Mouse (Mus musculus) G1E-ER4 (cell line): ENCODE results near the gene Pld3. TPM values are rescaled to one million over a fixed set of nuclear protein-coding genes. Genes with fewer than 3 reads are reported as not detected.

Experiments used
- GATA1 ChIP-seq: IDR thresholded peaks from one replicate; pipeline ENCODE4 v1.8.0; 2012; ENCODE audit warnings: low read length, inconsistent platforms
- polyA plus RNA-seq: library from polyadenylated mRNA; stranded (reverse); fragments of >175 nt; gene quantifications from 2 replicates; pipeline ENCODE4 v1.2.3, GENCODE M21; 2012

Pld3 gene
- polyA plus RNA-seq, 1 experiment = 13.4 TPM

- TF ChIP-seq GATA1 = no peak
Measured at GRCm38 (mm10) chr7:27540935-27541334, 12.1 kb downstream of the Pld3 start.

DNA sequence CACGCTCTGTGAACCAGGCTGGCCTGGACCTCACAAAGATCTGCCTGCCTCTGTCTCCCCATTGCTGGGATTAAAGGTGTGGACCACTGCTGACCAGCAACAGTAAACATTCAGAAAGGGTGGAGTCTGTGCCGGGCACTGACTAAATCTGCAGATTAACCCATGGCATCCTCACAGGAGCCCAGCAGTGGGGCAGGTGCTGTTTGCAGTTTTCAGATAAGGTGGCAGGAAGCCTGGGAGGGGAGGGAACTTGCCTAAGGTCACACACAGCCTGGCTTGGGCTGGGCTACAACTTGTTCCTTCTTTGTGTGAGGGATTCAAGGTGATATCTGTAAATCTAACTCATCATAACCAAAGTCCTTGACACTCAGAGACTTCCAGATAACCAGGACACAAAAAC, 12.5 kb downstream of the Pld3 start:
- no peak for TF ChIP-seq GATA1

GRCm38 (mm10) chr7:27538797-27539196, 14.2 kb downstream of the Pld3 start:
- no peak for TF ChIP-seq GATA1

DNA sequence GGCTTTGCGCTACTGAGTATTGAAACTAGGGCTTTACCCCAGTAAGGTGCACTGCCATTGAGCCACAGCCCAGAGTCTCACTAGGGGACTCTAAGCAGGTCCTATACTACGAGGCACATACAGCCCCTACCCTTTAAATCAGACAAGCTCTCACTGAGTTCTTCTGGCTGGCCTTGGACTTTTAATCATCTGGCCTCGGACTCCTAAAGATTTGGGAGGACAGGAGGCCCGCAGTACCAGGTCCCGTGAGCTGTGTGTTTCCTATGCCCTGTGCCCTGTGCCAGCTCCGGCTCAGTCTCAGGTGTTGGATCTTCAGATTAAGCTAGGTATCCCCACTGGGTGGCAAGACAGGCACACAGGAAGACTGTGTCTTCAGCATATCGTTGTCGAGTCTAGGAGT, 15.0 kb downstream of the Pld3 start:
- no peak for TF ChIP-seq GATA1

GRCm38 (mm10) chr7:27536618-27537017, 16.4 kb downstream of the Pld3 start:
- no peak for TF ChIP-seq GATA1

DNA sequence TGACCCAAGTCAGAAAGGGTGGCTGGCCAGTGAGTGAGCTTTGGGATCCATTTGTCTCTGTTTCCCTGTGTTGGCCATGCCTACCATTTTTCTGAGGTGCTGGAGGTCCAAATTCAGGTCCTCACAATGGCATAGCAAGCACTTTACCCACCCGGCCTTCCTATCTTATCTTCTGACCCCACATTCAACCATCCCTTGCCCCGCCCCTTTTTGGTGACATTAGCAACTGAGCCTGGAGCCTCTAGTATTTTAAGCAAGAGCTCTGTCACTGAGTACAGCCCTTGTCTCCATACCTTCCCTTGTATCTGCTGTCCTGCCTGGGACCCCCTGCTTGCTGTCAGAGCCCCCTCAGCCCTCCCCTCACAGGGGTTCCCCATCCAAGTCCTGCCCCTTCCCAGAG, 17.6 kb downstream of the Pld3 start:
- TF ChIP-seq GATA1 = no peak

DNA sequence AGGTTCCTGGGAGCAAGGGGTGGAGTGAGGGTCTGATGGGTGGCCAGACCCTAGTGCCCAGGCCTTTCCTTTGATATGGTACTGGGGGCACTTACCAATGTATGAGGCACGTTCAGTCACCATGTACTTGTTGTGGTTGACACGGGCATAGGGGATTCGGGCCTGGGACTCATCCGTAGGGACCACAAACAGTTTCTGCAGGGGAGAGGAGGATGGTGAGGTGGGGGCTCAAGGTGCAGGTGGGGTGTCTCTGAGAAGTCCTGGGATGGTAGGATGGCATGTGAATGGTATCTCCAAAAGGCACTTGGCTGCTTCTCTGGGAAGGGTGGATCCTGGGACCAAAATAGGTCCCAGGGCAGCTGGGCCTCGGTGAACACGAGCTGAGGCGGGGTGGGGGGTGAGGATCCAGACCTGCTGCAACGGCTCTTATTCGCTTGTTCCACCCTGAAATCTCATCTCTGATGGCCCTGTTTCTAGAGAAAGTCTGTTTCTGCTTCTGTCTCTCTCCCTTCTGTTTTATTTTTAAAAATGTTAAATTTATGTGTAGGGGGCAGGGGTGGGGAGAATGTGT, 20.5 kb downstream of the Pld3 start:
- TF ChIP-seq GATA1 = no peak

DNA sequence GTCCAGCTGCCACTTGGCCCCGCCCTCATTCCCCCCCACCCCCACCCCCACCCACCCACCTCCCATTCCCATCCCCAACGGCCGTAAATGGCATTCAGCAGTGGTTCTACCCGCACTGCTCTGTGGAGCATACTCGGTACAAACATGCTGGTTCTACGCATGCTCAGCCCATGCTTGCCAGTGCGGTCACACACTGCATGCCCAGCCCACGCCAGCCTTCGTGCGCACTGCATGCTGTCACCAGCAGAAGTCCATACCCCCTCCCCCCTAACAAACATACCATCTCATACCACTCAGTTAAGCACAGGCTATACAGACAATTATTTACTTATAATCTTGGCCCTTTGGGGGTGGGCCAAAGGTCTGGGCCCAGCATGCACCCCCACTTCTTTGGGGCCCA, 21.3 kb downstream of the Pld3 start:
- no peak for TF ChIP-seq GATA1

GRCm38 (mm10) chr7:27530937-27531336, 22.1 kb downstream of the Pld3 start:
- TF ChIP-seq GATA1 = no peak

- no peak for TF ChIP-seq GATA1
Measured at GRCm38 (mm10) chr7:27529070-27529469, 23.9 kb downstream of the Pld3 start.

GRCm38 (mm10) chr7:27526039-27526827, 26.8 kb downstream of the Pld3 start:
- no peak for TF ChIP-seq GATA1

- TF ChIP-seq GATA1 = no peak
Measured at GRCm38 (mm10) chr7:27523805-27524204, 29.2 kb downstream of the Pld3 start.

DNA sequence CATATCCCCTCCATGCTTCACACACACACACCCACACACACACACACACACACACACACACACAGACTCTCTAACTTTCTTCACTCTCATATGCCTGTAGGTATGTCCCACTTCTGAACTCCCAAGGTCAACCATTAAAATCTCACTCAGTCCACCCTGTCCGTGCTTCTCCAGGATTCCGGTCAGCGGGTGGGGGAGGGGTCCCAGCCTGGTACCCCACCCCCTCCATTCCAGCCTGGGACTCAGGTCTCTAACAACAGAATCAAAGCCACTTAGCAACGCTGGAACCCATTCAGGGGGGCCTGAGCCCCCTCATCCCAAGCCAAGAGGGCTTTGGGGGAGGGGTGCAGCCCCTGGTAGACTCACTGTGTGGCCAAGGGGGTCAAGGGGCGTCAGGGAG, 30.1 kb downstream of the Pld3 start, which contains the start of gene Hipk4:
TSS of gene Hipk4 (plus strand) at position 301 of the 400 bp plus-strand sequence.
- TF ChIP-seq GATA1 = no peak

DNA sequence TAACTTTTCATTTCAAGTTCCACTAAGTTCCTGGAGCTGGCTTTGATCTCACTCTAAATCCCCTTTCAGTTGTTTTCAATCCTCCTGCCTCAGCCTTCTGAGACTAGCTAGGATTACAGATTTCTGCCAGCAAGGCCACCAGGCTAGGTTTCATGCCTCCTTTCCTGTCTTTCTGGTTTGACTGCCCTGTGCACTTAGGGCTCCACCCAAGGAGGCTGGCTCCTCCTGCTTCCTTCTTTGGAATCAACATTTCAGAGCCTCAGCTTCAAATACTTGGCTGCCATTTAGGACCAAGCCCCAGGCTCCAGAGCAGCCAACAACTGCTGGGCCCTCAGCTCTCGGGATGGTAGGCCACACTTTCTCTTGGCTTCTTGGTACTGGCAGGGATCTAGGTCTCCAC, 32.4 kb downstream of the Pld3 start:
- no peak for TF ChIP-seq GATA1

DNA sequence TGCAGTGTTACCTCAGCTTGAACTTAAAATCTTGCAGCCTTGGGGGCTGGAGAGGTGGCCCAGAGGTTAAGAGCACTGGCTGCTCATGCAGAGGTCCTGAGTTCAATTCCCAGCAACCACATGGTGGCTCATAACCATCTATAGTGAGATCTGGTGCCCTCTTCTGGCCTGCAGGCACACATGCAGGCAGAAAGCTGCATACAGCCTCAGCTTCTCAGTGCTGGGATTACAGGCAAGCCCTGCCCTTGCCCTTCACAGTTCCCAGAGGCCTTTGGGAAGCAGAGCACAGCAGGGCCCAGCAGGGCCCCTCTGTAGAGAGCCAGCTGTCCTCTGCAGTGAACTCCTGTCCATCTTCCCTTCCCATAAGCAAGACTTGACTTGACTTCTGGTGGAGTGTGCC, 32.9 kb downstream of the Pld3 start:
- TF ChIP-seq GATA1 = no peak

DNA sequence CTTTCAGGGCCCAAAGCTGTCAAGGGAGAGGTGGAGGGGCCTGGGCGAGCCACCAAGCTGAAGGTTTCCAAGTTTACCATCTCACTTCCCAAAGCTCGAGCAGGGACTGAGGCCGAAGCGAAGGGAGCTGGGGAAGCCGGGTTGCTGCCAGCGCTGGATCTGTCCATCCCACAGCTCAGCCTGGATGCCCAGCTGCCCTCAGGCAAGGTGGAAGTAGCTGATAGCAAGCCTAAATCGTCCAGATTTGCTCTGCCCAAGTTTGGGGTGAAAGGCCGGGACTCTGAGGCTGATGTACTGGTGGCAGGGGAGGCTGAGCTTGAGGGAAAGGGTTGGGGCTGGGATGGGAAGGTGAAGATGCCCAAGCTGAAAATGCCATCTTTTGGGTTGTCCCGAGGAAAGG, 34.7 kb downstream of the Pld3 start:
- no peak for TF ChIP-seq GATA1

- TF ChIP-seq GATA1 = no peak
Measured at GRCm38 (mm10) chr7:27514961-27515360, 38.1 kb downstream of the Pld3 start.
